Mouse (Mus musculus) embryonic facial prominence, embryonic 13.5 days (tissue): ENCODE results near the gene Braf. TPM values are rescaled to one million over a fixed set of nuclear protein-coding genes. Genes with fewer than 3 reads are reported as not detected.
A peak's percentile ranks its signal among the peaks of the same experiment; 100 is the strongest.

Source experiments
- ATAC-seq: fragments of 200-750 bp; cut with Nextera tagmentation; 2 replicates; pipeline ENCODE4 v1.8.0; 2017; ENCODE audit warnings: low read depth; ENCODE audit not compliant: insufficient number of reproducible peaks, insufficient read depth, low FRiP score, low TSS enrichment
- H3K27ac ChIP-seq: fragments of 300-500 bp; sonication (generic); 2 replicates; pipeline ENCODE4 v1.5.1; 2015; ENCODE audit warnings: moderate library complexity, mild to moderate bottlenecking, inconsistent platforms
- H3K27me3 ChIP-seq: fragments of 300-500 bp; sonication (generic); 2 replicates; pipeline ENCODE4 v1.6.1; 2015; ENCODE audit warnings: mild to moderate bottlenecking, inconsistent platforms
- H3K36me3 ChIP-seq: fragments of 300-500 bp; sonication (generic); 2 replicates; pipeline ENCODE4 v1.6.1; 2015; ENCODE audit warnings: mild to moderate bottlenecking, inconsistent platforms
- H3K4me1 ChIP-seq: fragments of 300-500 bp; sonication (generic); 2 replicates; pipeline ENCODE4 v1.6.1; 2015; ENCODE audit warnings: inconsistent platforms
- H3K4me2 ChIP-seq: fragments of 300-500 bp; sonication (generic); 2 replicates; pipeline ENCODE4 v1.6.1; 2015; ENCODE audit warnings: moderate library complexity, mild to moderate bottlenecking, inconsistent platforms
- H3K4me3 ChIP-seq: fragments of 300-500 bp; sonication (generic); 2 replicates; pipeline ENCODE4 v1.5.1; 2015; ENCODE audit warnings: mild to moderate bottlenecking, inconsistent platforms
- H3K9ac ChIP-seq: fragments of 300-500 bp; sonication (generic); 2 replicates; pipeline ENCODE4 v1.6.1; 2015; ENCODE audit warnings: mild to moderate bottlenecking, inconsistent platforms
- H3K9me3 ChIP-seq: fragments of 300-500 bp; sonication (generic); 2 replicates; pipeline ENCODE4 v1.6.1; 2016; ENCODE audit warnings: inconsistent platforms
- WGBS: fragments of 180-500 bp; shearing (Covaris S2); methylation state at CpG from one replicate; pipeline ENCODE4 v1.1.7; 2015; ENCODE audit warnings: mixed read lengths; 5-methylcytosine and 5-hydroxymethylcytosine counted together
- polyA plus RNA-seq: library from polyadenylated mRNA; unstranded; fragments of >200 nt; fragmentation: Nextera tagmentation; extraction: Ambion mirVana; gene quantifications from 2 replicates; pipeline ENCODE4 v1.2.1, GENCODE M21; 2015

The Braf gene
- polyA plus RNA-seq, 1 experiment from 2014 or later = 17.6 TPM

GRCm38 (mm10) chr6:39607365-39607764 lies 117.9 kb downstream of the Braf start:
- no peak for ATAC-seq
- Histone ChIP-seq H3K4me2 (no peak overlapping the region), H3K9me3 (no peaks in the 10 kb centered on the region), H3K9ac (no peak overlapping the region), H3K27me3 (no peaks in the 10 kb centered on the region), H3K27ac (no peak overlapping the region), H3K4me3 (no peak overlapping the region), H3K36me3 (peaks cover 11% of the 10 kb centered on the region), H3K4me1 (no peaks in the 10 kb centered on the region)
- WGBS = 76% methylated on average over 5 of the region's 5 CpGs

DNA sequence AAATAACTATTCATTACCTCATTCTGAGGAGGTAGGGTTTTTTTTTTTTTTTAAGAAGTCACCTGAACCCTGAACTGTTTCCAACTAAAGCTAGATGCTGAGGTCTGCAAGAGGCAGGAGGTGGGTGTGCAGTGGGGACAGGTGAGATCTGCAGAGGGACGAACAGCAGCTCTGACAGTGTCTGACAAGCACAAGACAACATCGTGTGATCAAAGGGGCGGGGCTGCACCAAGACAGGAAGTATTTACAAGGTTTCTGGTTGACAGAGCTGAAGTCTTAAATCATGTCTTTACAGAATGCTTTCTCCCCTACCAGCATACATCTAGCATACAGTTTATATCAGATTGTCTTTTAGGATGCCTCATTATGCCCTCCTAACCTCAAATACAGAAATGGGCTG lies 118.4 kb downstream of the Braf start:
- ATAC-seq = no peak
- Histone ChIP-seq H3K4me3 (no peak overlapping the region), H3K4me2 (no peak overlapping the region), H3K9me3 (no peaks in the 10 kb centered on the region), H3K36me3 (peaks cover 16% of the 10 kb centered on the region), H3K4me1 (no peaks in the 10 kb centered on the region), H3K27ac (no peak overlapping the region), H3K27me3 (no peaks in the 10 kb centered on the region), H3K9ac (no peak overlapping the region)
- 68% methylated on average over 3 of the region's 3 CpGs for WGBS

GRCm38 (mm10) chr6:39606056-39606455 lies 119.2 kb downstream of the Braf start:
- no peaks in the 10 kb centered on the region for H3K9me3 ChIP-seq
- no peak overlapping the region for H3K4me3 ChIP-seq
- whole genome bisulfite sequencing = 91% methylated on average over 6 of the region's 6 CpGs
- H3K27ac ChIP-seq = no peak overlapping the region
- H3K4me1 ChIP-seq = no peaks in the 10 kb centered on the region
- no peak overlapping the region for H3K9ac ChIP-seq
- no peak for ATAC-seq
- H3K4me2 ChIP-seq = no peak overlapping the region
- peaks cover 19% of the 10 kb centered on the region for H3K36me3 ChIP-seq
- H3K27me3 ChIP-seq = no peaks in the 10 kb centered on the region

- peaks cover 30% of the 10 kb centered on the region for H3K36me3 ChIP-seq
- no peak overlapping the region for H3K27ac ChIP-seq
Observed at GRCm38 (mm10) chr6:39604565-39604964, 120.7 kb downstream of the Braf start.

GRCm38 (mm10) chr6:39601828-39602227 lies 123.4 kb downstream of the Braf start:
- H3K4me1 ChIP-seq = no peaks in the 10 kb centered on the region
- H3K9ac ChIP-seq = no peak overlapping the region
- H3K9me3 ChIP-seq = no peaks in the 10 kb centered on the region
- WGBS = 88% methylated on average over 3 of the region's 3 CpGs
- H3K4me2 ChIP-seq = no peak overlapping the region
- ATAC-seq = no peak
- no peaks in the 10 kb centered on the region for H3K27me3 ChIP-seq
- peaks cover 51% of the 10 kb centered on the region for H3K36me3 ChIP-seq
- no peak overlapping the region for H3K4me3 ChIP-seq
- H3K27ac ChIP-seq = no peak overlapping the region

More at GRCm38 (mm10) chr6:39604565-39604964, 120.7 kb downstream of the Braf start:
- Histone ChIP-seq H3K9ac (no peak overlapping the region), H3K4me1 (no peaks in the 10 kb centered on the region), H3K4me3 (no peak overlapping the region), H3K4me2 (no peak overlapping the region), H3K27me3 (no peaks in the 10 kb centered on the region), H3K9me3 (no peaks in the 10 kb centered on the region)
- no peak for ATAC-seq
- 87% methylated on average over 5 of the region's 5 CpGs for WGBS

GRCm38 (mm10) chr6:39600851-39601250 lies 124.4 kb downstream of the Braf start:
- H3K9me3 ChIP-seq = no peaks in the 10 kb centered on the region
- H3K4me1 ChIP-seq = no peaks in the 10 kb centered on the region
- H3K9ac ChIP-seq = no peak overlapping the region
- no peak overlapping the region for H3K4me2 ChIP-seq
- no peak overlapping the region for H3K4me3 ChIP-seq
- ATAC-seq = no peak
- no peak overlapping the region for H3K27ac ChIP-seq
- H3K36me3 ChIP-seq = peaks cover 59% of the 10 kb centered on the region
- no peaks in the 10 kb centered on the region for H3K27me3 ChIP-seq
- 89% methylated on average over 3 of the region's 3 CpGs for WGBS

GRCm38 (mm10) chr6:39592401-39593214 lies 132.7 kb downstream of the Braf start, which contains the start of gene Ndufb2:
TSS of gene Ndufb2 (plus strand) at chr6:39592574.
- peaks cover 30% of the 10 kb centered on the region for H3K36me3 ChIP-seq
- ATAC-seq = peak; percentile 96
- peak within 1 kb of the TSS; percentile 85 for H3K4me3 ChIP-seq
- H3K9ac ChIP-seq = peak within 1 kb of the TSS; percentile 90
- peak within 1 kb of the TSS; percentile 79 for H3K4me2 ChIP-seq
- no peaks in the 10 kb centered on the region for H3K9me3 ChIP-seq
- WGBS = under 1% methylated on average over 56 of the region's 56 CpGs
- H3K27ac ChIP-seq = peak within 1 kb of the TSS; percentile 91
- H3K27me3 ChIP-seq = no peaks in the 10 kb centered on the region
- peaks cover 14% of the 10 kb centered on the region for H3K4me1 ChIP-seq

GRCm38 (mm10) chr6:39591481-39591880 lies 133.8 kb downstream of the Braf start:
- 95% methylated on average over 4 of the region's 4 CpGs for WGBS
- peak overlapping the region; percentile 85 for H3K4me3 ChIP-seq
- no peak overlapping the region for H3K27ac ChIP-seq
- H3K4me1 ChIP-seq = peaks cover 14% of the 10 kb centered on the region
- peaks cover 34% of the 10 kb centered on the region for H3K36me3 ChIP-seq
- no peak for ATAC-seq
- H3K27me3 ChIP-seq = no peaks in the 10 kb centered on the region
- no peaks in the 10 kb centered on the region for H3K9me3 ChIP-seq
- H3K4me2 ChIP-seq = peak overlapping the region; percentile 79
- H3K9ac ChIP-seq = 0 out of 2 replicates have a peak overlapping the region, but pooled peaks have one; percentile 90

GRCm38 (mm10) chr6:39585517-39585916 lies 139.7 kb downstream of the Braf start, which contains the start of gene Gm42420:
TSS of gene Gm42420 (plus strand) at chr6:39585753.
- H3K9ac ChIP-seq = no peak within 1 kb of the TSS
- no peaks in the 10 kb centered on the region for H3K27me3 ChIP-seq
- H3K9me3 ChIP-seq = no peaks in the 10 kb centered on the region
- no peak within 1 kb of the TSS for H3K4me3 ChIP-seq
- no peak within 1 kb of the TSS for H3K4me2 ChIP-seq
- no peak for ATAC-seq
- WGBS = 92% methylated on average over 6 of the region's 6 CpGs
- peaks cover 82% of the 10 kb centered on the region for H3K36me3 ChIP-seq
- H3K27ac ChIP-seq = no peak within 1 kb of the TSS
- no peaks in the 10 kb centered on the region for H3K4me1 ChIP-seq

GRCm38 (mm10) chr6:39581087-39581784 lies 144.0 kb downstream of the Braf start:
- H3K4me1 ChIP-seq = no peaks in the 10 kb centered on the region
- no peaks in the 10 kb centered on the region for H3K9me3 ChIP-seq
- H3K27ac ChIP-seq = no peak overlapping the region
- ATAC-seq = no peak
- no peak overlapping the region for H3K9ac ChIP-seq
- no peaks in the 10 kb centered on the region for H3K27me3 ChIP-seq
- WGBS = 79% methylated on average over 7 of the region's 7 CpGs
- no peak overlapping the region for H3K4me3 ChIP-seq
- H3K36me3 ChIP-seq = peaks cover 82% of the 10 kb centered on the region
- no peak overlapping the region for H3K4me2 ChIP-seq

DNA sequence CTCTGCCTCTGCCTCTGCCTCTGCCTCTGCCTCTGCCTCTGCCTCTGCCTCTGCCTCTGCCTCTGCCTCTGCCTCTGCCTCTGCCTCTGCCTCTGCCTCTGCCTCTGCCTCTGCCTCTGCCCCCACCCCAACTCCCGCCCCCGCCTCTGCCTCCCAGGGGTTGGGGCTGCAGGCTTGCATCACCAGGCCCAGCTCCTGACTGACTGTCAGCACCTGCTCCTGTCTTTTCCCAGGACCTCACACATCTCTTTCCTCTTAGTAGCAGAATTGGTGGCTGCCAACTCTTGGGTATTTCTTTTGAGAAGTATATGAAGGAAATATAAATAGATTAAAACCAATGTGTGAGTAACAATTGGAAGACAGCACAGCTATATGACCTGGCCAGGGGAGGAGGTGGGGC lies 144.7 kb downstream of the Braf start:
- 89% methylated on average over 2 of the region's 2 CpGs for WGBS
- Histone ChIP-seq H3K4me1 (no peaks in the 10 kb centered on the region), H3K9ac (no peak overlapping the region), H3K36me3 (peaks cover 76% of the 10 kb centered on the region), H3K4me2 (no peak overlapping the region), H3K4me3 (no peak overlapping the region), H3K9me3 (no peaks in the 10 kb centered on the region), H3K27me3 (no peaks in the 10 kb centered on the region), H3K27ac (no peak overlapping the region)
- no peak for ATAC-seq

GRCm38 (mm10) chr6:39579552-39579951 lies 145.7 kb downstream of the Braf start:
- no peak overlapping the region for H3K9ac ChIP-seq
- H3K4me3 ChIP-seq = no peak overlapping the region
- H3K4me1 ChIP-seq = peaks cover 6% of the 10 kb centered on the region
- H3K36me3 ChIP-seq = peaks cover 70% of the 10 kb centered on the region
- H3K27ac ChIP-seq = no peak overlapping the region
- no peaks in the 10 kb centered on the region for H3K27me3 ChIP-seq
- no peaks in the 10 kb centered on the region for H3K9me3 ChIP-seq
- ATAC-seq = no peak
- no peak overlapping the region for H3K4me2 ChIP-seq
- WGBS = 85% methylated on average over 7 of the region's 7 CpGs
